Mouse (Mus musculus) embryonic facial prominence, embryonic 14.5 days (tissue): ENCODE data around the gene Hspd1. TPM values are rescaled to one million over a fixed set of nuclear protein-coding genes. Genes with fewer than 3 reads are reported as not detected.
A peak's percentile ranks its signal among the peaks of the same experiment; 100 is the strongest.

Source experiments
- ATAC-seq: fragments of 200-750 bp; cut with Nextera tagmentation; 2 replicates; pipeline ENCODE4 v1.8.0; 2017; ENCODE audit warnings: low read depth, moderate number of reproducible peaks, moderate TSS enrichment
- DNase-seq: peaks from one replicate; pipeline ENCODE4 v3.0.0-alpha.2; 2015; ENCODE audit warnings: low spot score
- H3K27ac ChIP-seq: fragments of 300-500 bp; sonication (generic); replicated peaks from 2 replicates; pipeline ENCODE4 v1.5.1; 2014; ENCODE audit warnings: low read depth, mild to moderate bottlenecking, low read length, moderate library complexity
- H3K27me3 ChIP-seq: fragments of 300-500 bp; sonication (generic); replicated peaks from 2 replicates; pipeline ENCODE4 v1.6.1; 2014; ENCODE audit warnings: low read length; ENCODE audit not compliant: control insufficient read depth, insufficient read depth
- H3K36me3 ChIP-seq: fragments of 300-500 bp; sonication (generic); 2 replicates; pipeline ENCODE4 v1.6.1; 2014; ENCODE audit warnings: low read length, mixed read lengths; ENCODE audit not compliant: control insufficient read depth, insufficient read depth
- H3K4me1 ChIP-seq: fragments of 300-500 bp; sonication (generic); 2 replicates; pipeline ENCODE4 v1.6.1; 2014; ENCODE audit warnings: antibody characterized with exemption, low read length; ENCODE audit not compliant: control insufficient read depth, insufficient read depth
- H3K4me2 ChIP-seq: fragments of 300-500 bp; sonication (generic); 2 replicates; pipeline ENCODE4 v1.6.1; 2014; ENCODE audit warnings: low read depth, mild to moderate bottlenecking, low read length, moderate library complexity, mixed read lengths
- H3K4me3 ChIP-seq: fragments of 300-500 bp; sonication (generic); 2 replicates; pipeline ENCODE4 v1.5.1; 2014; ENCODE audit warnings: low read depth, mild to moderate bottlenecking, low read length
- H3K9ac ChIP-seq: fragments of 300-500 bp; sonication (generic); 2 replicates; pipeline ENCODE4 v1.6.1; 2014; ENCODE audit warnings: low read depth, mild to moderate bottlenecking, low read length, moderate library complexity, mixed read lengths
- H3K9me3 ChIP-seq: fragments of 300-500 bp; sonication (generic); 2 replicates; pipeline ENCODE4 v1.6.1; 2016; ENCODE audit warnings: low read length; ENCODE audit not compliant: control insufficient read depth
- WGBS: fragments of 180-500 bp; shearing (Covaris S2); extraction: QIAGEN DNeasy Blood & Tissue Kit; methylation state at CpG from one replicate; pipeline ENCODE4 v1.1.7; 2014; 5-methylcytosine and 5-hydroxymethylcytosine counted together
- polyA plus RNA-seq: library from polyadenylated mRNA; unstranded; fragments of >200 nt; fragmentation: Nextera tagmentation; extraction: Ambion mirVana; gene quantifications from 2 replicates; pipeline ENCODE4 v1.2.1, GENCODE M21; 2014

The Hspd1 gene
- polyA plus RNA-seq, 1 experiment from 2014 or later = 311 TPM

GRCm38 (mm10) chr1:55041691-55042090, 46.4 kb downstream of the Hspd1 start:
- peaks cover 10% of the 10 kb centered on the region; the same call in 1 of the 2 replicates for H3K9me3 ChIP-seq
- no peaks in the 10 kb centered on the region for H3K36me3 ChIP-seq
- ATAC-seq (no peak), DNase-seq (no peak)
- no peaks in the 10 kb centered on the region for H3K4me1 ChIP-seq
- no peaks in the 10 kb centered on the region for H3K27me3 ChIP-seq
- no peak overlapping the region for H3K4me2 ChIP-seq
- H3K4me3 ChIP-seq = no peak overlapping the region
- no peak overlapping the region for H3K27ac ChIP-seq
- H3K9ac ChIP-seq = no peak overlapping the region
- WGBS = 87% methylated on average over 4 of the region's 4 CpGs

- Histone ChIP-seq H3K36me3 (no peaks in the 10 kb centered on the region), H3K4me1 (no peaks in the 10 kb centered on the region), H3K9me3 (peaks cover 10% of the 10 kb centered on the region; the same call in 1 of the 2 replicates), H3K9ac (no peak overlapping the region), H3K4me2 (no peak overlapping the region), H3K27ac (no peak overlapping the region), H3K4me3 (no peak overlapping the region), H3K27me3 (no peaks in the 10 kb centered on the region)
- ATAC-seq (no peak), DNase-seq (no peak)
- WGBS = 88% methylated on average over 1 of the region's 1 CpGs
Observed at GRCm38 (mm10) chr1:55039944-55040343, 48.1 kb downstream of the Hspd1 start.

- Histone ChIP-seq H3K4me3 (no peak overlapping the region), H3K27me3 (no peaks in the 10 kb centered on the region), H3K36me3 (no peaks in the 10 kb centered on the region), H3K27ac (no peak overlapping the region), H3K4me2 (no peak overlapping the region), H3K9ac (no peak overlapping the region), H3K4me1 (no peaks in the 10 kb centered on the region), H3K9me3 (no peaks in the 10 kb centered on the region)
- DNase-seq (no peak), ATAC-seq (no peak)
Observed at GRCm38 (mm10) chr1:55031026-55031779, 56.8 kb downstream of the Hspd1 start.

GRCm38 (mm10) chr1:55029446-55029845, 58.6 kb downstream of the Hspd1 start:
- no peak for ATAC-seq
- 65% methylated on average over 4 of the region's 4 CpGs for WGBS
- no peak overlapping the region for H3K27ac ChIP-seq

GRCm38 (mm10) chr1:55028512-55029249, 59.4 kb downstream of the Hspd1 start:
- Histone ChIP-seq H3K4me1 (peaks cover 7% of the 10 kb centered on the region; the same call in 1 of the 2 replicates), H3K36me3 (peaks cover 7% of the 10 kb centered on the region; the same call in 1 of the 2 replicates), H3K4me2 (no peak overlapping the region), H3K27ac (no peak overlapping the region), H3K27me3 (no peaks in the 10 kb centered on the region), H3K9ac (no peak overlapping the region), H3K4me3 (no peak overlapping the region), H3K9me3 (no peaks in the 10 kb centered on the region)
- DNase-seq (no peak), ATAC-seq (no peak)
- 81% methylated on average over 11 of the region's 11 CpGs for WGBS

More at GRCm38 (mm10) chr1:55029446-55029845, 58.6 kb downstream of the Hspd1 start:
- DNase-seq = no peak
- Histone ChIP-seq H3K27me3 (no peaks in the 10 kb centered on the region), H3K9ac (no peak overlapping the region), H3K4me2 (no peak overlapping the region), H3K36me3 (peaks cover 7% of the 10 kb centered on the region; the same call in 1 of the 2 replicates), H3K9me3 (no peaks in the 10 kb centered on the region), H3K4me1 (peaks cover 7% of the 10 kb centered on the region; the same call in 1 of the 2 replicates), H3K4me3 (no peak overlapping the region)

GRCm38 (mm10) chr1:55027966-55028365, 60.1 kb downstream of the Hspd1 start:
- peak overlapping the region; percentile 66 for H3K4me3 ChIP-seq
- no peak for DNase-seq
- H3K27ac ChIP-seq = no peak overlapping the region; the same call in 1 of the 2 replicates
- H3K9me3 ChIP-seq = no peaks in the 10 kb centered on the region
- peak overlapping the region; percentile 93 for H3K9ac ChIP-seq
- H3K36me3 ChIP-seq = peaks cover 7% of the 10 kb centered on the region; the same call in 1 of the 2 replicates
- no peaks in the 10 kb centered on the region for H3K27me3 ChIP-seq
- H3K4me1 ChIP-seq = peaks cover 7% of the 10 kb centered on the region; the same call in 1 of the 2 replicates
- H3K4me2 ChIP-seq = peak overlapping the region; percentile 92
- 89% methylated on average over 1 of the region's 1 CpGs for WGBS
- ATAC-seq = no peak

Other genes starting within 250 kb of the Hspd1 start
- gene Ankrd44, start 161.9 kb downstream of the Hspd1 start, polyA plus RNA-seq = 24.8 and 28.9 TPM in 2 replicates
- 275 and 304 TPM in 2 replicates for gene Sf3b1, start 60.8 kb downstream of the Hspd1 start, polyA plus RNA-seq
- gene Coq10b, start 35.5 kb downstream of the Hspd1 start, polyA plus RNA-seq = 20.1 and 22.7 TPM in 2 replicates
- 387 and 459 TPM in 2 replicates for gene Hspe1, start 111 bp downstream of the Hspd1 start, polyA plus RNA-seq
- gene Mob4, start 43.0 kb upstream of the Hspd1 start, polyA plus RNA-seq = 117 and 122 TPM in 2 replicates
- 20.3 and 20.6 TPM in 2 replicates for gene Rftn2, start 138.5 kb upstream of the Hspd1 start, polyA plus RNA-seq
- gene Mars2, start 148.9 kb upstream of the Hspd1 start, polyA plus RNA-seq = 3.1 and 3.3 TPM in 2 replicates